Mouse (Mus musculus) frontal cortex, postnatal 10 days (tissue): ENCODE measurements around the gene Man1c1.
A peak's percentile ranks its signal among the peaks of the same experiment; 100 is the strongest.

ENCODE experiments used
- DNase-seq, 2 experiments: peaks; one replicate each; pipeline ENCODE4 v3.0.0; 2022; ENCODE audit warnings: low spot score in 2 of 2, mixed read lengths in 1 of 2

Man1c1 gene

DNA sequence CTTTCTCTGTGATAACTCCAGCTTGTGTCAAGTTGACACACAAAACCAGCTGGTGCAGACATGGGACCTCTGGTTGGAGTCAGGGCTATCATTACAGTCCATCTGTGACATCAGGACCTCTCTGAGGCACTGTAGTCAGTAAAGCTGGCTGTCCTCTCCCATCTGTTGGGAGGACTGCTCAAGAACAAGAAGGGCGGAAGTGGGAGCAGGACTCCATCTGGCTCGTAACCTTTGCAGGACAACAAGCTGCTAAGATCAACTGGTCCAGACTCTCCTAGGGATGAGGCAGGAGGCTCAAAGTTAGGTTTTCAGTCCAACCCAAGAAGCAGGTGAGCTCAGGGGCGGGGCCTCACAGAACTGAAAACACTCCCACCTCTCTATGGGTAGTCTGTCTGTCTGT lies 29.1 kb downstream of the Man1c1 start:
- no peak for DNase-seq

DNA sequence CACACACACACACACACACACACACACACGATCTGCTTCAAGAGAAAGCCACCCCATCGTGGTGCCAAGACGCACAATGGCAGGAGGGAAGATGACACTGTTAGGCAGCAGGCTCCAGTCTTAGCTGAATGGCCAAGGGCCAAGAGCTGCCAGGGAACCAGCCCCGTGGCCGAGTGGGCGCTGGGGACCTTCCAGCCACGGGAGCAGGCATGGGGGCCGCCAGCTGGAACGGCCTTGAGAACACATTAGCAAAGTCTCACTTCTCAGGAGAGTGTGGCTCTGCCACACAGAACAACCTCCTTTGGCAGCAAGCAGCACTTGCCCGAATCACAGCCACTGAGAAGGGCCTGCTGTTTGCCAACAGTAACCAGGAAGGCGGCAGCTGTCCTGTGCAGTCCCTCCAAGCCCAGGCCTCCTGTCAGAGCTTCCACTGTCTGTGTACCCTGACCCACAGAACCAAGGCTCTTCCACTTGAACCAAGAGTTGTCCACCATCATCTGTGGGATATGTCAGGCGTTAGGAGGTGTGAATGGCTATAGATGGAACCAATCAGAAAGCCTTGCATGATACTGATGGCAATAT lies 30.1 kb downstream of the Man1c1 start:
- peak; percentile 47 to 52 for DNase-seq

DNA sequence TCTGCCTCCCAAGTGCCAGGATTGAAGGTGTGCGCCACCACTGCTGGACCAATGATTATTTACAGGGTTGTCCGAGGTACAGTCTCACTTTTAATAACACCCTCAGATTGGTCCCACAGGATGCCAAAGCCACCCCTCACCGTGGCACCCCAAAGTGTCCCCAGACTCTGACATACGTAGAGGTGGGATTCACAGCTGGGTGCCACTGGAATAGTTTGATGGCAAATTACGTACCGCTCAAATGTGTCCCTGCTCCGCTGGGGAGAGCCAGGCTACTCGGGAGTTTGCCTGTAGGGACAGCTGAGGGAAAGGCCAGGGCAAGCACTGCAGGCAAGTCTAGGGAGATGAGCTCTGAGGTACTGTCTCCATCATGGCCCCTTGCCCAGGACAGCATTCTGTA lies 30.9 kb downstream of the Man1c1 start:
- DNase-seq, result no peak

DNA sequence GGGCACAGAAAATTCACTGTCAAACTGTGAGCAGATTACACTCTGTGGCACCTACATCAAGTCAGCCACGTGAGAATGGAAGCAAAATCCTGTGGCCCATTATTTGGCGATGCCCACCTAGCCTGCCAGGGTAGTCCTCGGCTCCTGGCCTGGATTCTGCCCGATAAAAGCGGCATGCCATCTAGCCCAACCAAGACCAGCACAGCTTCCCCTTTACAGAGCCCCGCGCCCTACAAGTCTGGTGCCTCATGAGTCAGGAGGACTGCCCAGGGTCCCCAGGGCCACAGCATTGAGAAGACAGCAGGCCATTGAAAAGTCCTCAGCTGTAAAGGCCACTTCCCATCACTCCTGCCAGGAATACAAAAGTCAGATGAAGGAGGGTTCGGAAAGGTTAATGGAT lies 31.8 kb downstream of the Man1c1 start:
- no peak for DNase-seq

DNA sequence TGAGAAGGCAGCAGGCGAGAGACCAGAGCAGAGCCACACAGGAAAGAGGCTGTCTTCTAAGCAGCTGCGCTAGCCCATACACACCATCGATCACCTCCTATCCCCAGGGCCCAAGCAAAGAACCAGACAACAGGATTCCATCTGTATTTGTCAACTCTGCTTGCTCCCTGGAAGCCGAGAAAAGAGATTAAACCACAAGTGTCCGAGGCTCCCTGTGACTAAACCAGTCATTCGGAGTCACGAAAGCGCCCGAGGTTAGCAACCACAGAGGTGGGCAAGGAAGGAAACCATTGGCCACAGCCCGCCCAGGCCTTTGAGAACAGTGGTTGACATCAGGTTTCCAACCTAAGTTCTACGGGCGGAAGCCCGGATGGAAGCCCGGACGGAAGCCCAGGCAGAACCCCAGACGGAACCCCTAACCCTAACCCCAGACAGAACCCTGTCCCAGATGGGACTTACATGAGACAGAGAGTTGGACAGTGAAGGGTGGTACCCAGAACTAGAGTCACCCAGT lies 32.4 kb downstream of the Man1c1 start:
- DNase-seq, result no peak

DNA sequence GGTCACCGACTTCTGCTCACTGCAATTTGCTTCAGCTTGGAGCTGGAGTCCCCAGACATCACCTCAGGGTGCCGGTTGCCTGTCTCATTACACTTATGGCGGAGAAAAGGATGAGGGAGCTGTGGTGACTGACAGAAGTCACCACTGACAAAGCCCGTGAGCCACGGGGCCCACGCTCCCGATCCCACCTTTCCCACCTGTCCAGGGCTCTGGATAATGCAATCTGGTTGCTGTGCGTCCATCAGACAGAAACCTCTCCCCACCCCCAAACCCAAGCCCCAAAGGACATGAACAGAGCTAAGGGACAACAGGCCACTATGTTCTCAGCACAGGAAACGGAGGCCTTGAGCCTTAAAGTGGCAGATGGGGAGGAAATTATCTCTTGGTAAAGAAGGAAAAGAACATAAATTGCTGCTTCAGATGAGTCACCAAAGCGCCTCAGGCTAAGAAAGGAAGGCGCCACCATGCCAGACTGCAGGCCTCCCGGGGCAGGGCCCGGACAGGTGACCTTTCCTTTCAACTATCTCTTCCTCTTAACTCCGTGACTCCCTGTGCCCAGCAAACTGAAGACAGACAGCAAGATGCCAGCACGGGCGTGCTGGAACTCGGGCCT lies 34.2 kb downstream of the Man1c1 start:
- DNase-seq, result no peak

DNA sequence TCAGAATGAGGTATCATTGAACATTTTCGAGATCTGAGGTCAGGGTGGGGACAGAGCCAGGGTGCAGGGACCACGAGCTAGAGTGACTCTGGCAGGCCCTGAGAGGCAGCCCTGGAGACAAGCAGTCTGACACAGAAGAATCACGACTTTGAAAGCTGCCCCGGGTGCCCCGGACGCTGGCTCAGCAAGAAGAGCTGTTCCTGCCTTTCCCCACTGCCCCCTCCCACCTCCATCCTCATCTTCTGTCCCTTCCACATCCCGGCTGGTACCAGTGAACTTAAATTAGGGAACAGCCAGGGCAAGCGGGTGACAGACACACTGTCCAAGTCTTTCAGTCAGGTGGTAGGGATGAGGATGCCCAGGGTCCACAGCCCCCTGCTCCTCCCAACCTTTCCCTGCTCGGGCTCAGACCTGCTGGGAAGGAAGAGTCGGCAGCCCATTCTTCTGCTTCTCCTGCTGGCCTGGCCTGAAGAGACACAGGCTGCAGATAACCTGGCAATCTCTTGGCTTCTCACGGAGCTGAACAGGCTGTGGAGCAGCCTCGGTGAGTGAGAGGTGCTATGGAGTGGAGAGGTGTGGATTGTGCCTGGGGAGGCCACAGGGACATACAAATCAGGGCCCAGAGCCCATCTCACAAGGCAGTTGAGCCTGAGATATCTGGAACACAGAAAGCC lies 35.6 kb downstream of the Man1c1 start:
- DNase-seq, result no peak

DNA sequence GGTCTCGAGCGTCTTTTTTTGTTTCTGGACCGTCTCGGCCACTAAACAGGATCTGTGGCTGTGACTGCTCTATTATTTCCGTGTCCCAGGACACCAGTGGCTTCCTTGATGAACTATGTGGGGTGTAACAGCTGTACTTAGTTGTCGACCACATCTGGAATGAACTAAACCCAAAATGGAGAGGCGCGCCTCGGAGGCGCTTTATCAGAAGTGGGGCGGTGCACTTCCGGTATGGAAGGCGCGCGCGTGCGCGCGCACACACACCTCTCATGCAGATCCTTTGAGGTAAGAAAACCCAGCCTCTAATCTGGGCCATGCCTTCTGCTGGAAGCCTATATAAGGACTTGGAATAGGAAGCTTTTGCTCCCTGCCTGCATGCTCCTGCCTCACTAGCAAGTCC lies 37.7 kb downstream of the Man1c1 start:
- no peak for DNase-seq

DNA sequence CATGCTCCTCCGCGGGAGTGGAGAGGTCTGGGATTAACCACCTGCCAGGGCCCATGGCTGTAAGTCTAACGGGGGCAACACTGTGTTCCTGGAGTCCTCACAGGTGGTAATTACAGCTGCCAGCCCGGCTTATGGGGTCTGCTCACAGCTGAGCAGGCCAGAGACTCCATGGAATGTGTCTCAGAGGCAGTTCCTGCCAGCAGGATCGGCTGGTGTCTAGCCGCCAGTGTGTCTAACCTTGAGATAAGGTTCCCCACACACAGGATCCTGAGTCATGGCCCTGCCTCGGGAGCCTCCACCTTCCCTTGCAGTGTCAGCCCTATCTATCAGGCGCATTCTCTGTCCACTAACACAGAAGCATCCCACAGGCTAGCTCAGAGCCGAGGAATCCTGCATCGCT lies 41.0 kb downstream of the Man1c1 start:
- DNase-seq, result no peak

DNA sequence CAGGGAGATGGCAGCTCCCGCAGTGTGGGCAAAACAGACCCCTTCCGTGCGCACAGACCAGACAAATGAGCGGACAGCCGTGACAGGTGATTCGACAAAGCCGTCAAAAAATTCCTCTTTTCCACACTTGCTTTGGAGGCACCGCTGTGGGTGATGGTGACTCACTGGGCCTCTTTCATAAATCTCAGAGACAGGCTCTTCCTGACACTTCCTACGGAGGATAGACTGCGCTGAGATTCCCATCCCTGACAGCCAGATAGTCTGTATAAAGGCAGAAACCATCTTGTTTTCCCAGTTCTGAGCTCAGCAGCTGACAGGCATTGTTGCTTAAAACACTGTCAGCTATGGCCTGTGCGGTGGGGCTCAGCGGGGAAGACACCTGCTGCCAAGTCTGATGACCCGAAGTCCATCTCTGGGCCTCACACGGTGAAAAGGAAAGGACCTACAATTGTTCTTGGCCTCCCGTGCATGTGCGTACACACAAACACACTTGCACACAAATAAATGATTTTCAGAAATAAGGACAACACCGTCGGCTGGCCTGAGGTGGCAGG lies 43.4 kb downstream of the Man1c1 start:
- no peak for DNase-seq

DNA sequence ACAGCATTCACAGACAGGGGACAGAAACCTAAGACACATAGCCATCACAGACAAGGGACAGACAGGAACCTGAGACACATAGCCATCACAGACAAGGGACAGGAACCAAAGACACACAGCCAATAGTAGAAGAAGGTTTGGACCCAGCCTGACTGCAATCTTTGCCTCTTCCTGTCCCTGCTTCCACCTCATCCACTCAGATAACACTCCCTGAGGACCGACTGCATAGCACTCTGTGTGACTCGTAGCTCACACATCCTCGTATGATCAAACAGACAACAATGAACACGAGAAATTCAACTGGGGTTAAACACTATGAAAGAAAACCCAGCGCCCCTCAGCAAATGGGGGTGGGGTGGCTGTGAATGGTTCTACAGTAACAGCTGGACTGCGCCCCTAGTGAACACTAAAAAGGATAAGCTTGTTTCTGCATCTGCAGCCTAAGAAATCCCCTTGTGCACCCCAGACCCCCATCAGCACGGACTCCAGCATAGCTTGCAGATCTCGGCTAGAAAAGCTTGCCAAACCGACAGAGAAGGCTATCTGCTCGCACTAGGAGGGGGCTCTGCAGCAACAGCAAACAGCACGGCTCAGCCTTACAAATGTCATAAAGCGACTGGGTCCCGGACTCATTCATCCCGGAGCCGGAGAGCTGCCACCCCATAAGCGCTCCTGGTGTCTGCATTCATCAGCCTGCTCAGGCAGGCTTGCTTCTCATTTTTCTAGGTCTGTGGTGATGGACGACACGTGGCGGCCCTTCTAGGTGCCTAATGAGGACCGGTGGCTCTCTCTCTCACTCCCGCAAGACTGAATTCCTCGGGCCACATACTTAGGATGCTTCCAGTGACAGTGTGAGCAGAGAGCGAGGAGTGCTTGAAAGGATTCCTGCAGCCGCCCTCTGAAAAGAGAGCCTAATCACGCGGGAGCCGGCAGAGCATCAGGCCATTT lies 44.5 kb downstream of the Man1c1 start:
- DNase-seq, result no peak

DNA sequence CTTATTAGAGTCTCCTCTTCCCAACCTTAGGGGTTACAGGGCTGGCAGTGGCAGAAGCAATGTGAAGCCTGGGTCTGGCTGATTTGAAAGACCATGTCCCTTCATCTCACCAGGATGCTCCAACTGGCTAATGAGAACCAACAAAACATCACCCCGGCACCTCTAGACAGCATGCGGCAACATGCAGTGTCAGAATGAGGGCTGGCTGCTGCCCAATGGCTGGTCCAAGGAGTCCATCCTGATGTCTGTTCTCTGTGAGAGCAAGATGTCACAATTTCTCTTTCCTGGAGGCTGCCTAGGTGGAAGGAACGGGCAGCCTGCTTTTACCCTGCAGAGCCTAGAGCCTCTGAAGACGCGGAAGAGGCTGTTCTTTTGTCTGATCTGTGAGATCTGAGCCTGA lies 46.6 kb downstream of the Man1c1 start:
- no peak for DNase-seq

DNA sequence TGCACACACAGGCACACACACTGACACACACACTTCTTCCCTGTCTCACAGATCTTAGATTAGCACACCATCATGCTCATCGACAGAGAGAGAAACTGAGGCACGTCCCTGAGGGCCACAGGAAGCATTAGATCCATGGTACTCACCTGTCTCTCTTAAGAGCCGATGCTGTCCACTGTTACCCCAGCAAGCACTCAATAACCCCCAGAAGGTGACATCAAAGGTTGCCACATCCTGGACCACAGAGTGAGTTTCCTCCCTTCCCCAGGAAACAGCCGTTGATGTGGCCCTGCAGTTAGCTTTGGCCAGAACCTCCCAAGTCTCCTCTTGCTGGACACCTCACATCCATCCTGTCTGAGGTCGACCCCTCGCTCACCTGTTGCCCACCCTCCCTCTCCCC lies 49.7 kb downstream of the Man1c1 start:
- DNase-seq, result no peak

DNA sequence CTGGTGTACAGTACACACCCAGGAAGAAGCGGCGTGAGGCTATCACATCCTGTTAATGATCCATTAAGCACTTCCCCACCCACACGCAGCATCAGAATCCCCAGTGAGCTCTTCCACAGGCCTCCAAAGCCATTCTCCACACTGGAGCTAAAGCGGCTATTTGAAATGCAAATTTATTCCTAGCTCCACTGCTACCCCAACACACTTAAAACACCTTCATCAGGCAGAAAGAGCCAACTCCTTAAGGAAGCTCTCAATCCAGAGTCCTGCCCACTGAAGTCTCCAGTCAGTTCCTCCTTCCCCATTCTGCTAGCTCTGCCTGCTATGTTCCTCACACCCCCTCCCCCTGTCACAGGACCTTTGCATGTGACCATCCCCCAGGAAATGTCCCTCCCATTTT lies 51.4 kb downstream of the Man1c1 start:
- no peak for DNase-seq

DNA sequence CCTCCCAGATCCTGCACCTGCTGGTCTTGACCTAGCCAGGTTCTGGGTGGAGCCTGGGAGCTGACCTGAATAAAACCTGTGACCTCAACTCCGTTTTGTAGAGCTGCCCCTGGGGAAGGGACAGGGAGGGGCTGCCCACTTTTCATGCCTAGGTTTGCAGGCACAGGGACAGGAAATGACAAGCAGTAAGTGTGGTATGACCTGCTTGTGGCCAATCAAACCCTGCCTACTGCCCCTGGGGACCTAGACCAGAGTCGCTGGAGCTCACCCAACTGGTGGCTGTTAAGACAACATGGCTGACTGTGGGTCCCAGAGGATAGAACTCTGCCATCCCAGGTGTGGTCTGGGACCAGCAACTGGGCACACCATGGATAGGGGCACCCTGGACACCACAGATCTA lies 51.9 kb downstream of the Man1c1 start:
- no peak for DNase-seq

DNA sequence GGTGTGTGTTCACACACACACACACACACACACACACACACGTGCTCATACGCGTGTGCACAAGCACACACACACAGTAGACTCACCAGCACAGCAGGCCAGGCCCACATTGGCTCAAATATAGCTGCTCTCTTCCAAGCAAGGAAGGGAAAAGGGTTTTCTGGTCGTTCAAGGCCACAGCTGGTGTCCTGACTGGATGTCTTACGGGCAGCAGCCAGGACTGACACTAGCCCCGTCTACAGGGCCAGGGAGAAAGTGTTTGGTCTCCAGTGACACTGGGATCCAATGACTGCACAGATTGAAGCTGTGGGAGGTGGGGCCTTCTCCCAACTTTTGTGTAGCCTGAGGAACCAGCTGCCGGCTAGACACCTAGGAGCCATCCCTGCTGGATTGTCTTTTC lies 52.7 kb downstream of the Man1c1 start:
- no peak for DNase-seq

DNA sequence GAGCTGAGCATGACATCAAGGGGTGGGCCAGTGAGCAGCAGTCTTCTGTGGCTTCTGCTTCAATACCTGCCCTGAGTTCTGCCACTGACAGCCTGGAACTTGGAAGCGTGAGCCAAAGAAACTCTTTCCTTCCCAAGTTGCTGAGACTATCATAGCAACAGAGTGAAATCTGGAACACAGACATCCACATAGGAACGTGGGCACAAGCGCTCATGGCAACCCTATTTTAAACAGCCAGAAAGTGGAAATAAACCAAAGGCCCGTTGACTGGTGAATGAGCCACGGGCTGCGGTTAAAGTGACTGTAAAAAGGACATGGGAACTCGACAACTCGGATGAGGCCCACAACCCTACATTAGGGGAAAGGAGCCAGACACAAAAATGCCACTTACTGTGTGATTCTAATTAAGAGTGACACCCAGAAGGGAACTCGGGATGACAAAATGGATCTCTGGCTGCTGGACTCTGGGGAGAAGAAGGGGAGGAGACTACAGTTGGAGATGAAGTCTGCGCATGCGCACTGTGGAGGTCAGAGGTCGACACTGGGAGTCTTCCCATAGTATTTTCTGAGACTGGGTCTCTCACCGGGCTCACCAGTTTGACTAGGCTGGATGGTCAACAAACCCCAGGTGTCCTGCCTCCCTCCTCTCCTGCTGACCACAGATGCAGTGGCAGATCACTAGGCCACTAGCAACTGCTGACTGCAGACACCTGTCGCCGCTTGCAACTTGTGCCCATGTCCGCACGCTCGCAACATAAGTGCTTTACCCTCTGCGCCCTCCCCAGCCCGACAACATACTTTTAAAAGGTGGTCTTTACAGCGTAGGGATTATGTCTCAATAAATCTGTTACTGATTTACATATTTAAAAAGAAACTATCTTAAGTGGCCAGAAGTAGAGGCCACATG lies 58.8 kb downstream of the Man1c1 start:
- DNase-seq, result no peak

DNA sequence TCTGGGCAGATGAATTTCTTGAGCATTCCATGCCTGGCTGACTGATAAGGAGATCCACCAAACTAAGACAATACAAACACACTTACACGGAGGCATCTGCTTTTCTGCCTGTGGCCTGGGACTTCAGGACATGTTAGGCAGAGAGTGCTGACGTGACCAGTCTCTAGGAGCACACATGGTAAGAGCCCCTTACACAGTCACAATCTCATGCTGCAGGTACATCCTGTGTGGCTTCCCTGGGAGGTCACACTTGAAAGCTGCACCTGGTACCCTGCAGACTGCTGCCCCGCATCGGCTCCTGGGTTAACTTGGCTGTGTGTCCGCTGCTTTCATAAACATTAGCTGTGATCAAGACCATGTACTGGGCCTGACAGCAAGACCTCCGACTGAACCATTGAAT lies 59.7 kb downstream of the Man1c1 start:
- DNase-seq, result no peak

DNA sequence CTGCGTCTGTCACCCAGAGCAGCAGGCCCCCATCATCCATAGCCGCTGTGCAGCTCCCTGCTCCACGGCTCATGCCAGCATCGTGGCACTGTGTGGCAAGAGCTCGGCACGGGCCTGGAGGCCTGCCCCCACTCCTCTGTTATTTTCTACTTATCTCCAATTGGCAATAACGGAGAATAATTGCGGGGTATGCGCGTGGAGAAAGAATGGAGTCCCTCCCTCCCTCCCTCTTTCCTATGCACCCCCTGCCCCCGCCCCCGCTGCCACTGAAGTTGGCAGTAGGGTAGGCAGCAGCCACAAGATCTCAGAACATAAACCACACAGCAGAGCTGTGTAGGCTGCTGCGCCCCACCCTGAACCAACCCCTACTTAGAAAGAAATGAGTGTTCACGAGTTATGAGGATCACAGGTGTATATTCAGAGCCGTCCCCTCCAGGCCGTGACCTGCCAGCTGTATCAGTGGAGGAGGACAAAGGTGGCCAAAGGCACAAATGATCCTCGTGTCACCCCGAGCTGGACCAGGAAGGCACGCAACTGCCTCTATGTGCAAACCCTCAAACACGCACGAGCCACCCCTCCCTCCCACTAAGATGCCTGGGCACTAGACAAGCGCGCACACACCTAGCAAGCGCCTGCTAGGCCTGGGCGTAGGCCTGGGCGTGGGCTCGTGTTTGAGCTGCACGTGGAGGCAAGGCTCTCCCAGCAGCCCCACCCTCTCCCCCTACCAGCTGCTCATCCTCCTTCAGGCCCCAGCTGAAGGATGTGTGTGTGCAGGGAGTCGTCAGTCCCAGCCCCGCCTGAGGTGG lies 62.2 kb downstream of the Man1c1 start:
- DNase-seq, result peak in 1 of 2 experiments; percentile 49

DNA sequence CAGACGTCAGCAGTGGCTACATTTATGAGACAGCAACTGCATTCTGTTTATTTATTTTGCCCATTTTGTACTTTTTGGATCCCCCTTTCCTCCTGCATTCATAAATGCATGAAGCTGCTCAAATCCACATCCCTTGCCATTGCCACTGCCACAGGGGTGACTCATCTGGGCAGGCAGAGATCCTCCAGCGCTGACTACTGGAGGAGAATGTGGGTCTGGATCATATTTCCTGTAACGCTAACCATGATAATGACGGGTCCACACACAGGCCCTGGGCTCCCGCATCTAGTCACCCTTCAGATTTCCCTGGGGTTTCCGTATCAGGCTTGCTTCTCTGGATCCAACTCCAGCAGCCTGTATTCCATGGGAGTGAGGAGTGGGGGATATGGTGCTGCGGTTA lies 64.8 kb downstream of the Man1c1 start:
- DNase-seq, result no peak
